Mouse (Mus musculus): ENCODE measurements around the gene Arhgap32. TPM values are rescaled to one million over a fixed set of nuclear protein-coding genes. Genes with fewer than 3 reads are reported as not detected.
A peak's percentile ranks its signal among the peaks of the same experiment; 100 is the strongest.

Gene Arhgap32
- total and polyA plus RNA-seq, 3 experiments: 0.38 to 0.41 TPM; not detected in 1

- in situ Hi-C loops (cut with MboI; ENCODE audit: low pct_ligation_motif_present, low pct_unique_long_range_greater_than_20kb, low sequenced_read_pairs): no loop called here
- TF ChIP-seq MAZ (IDR thresholded peaks at IDR 0.05; ENCODE audit: low read depth, low read length) (no peak), CHD2 (IDR thresholded peaks at IDR 0.05; ENCODE audit: low read length) (no peak), MEF2A (IDR thresholded peaks at IDR 0.05; ENCODE audit: borderline replicate concordance, low read depth, low read length) (no peak), SMC3 (IDR thresholded peaks at IDR 0.05; ENCODE audit: low read depth, low read length) (no peak), MAX (IDR thresholded peaks at IDR 0.05; ENCODE audit: low read length) (no peak), EP300 (IDR thresholded peaks at IDR 0.05; ENCODE audit: low read length) (no peak), TBP (conservative IDR thresholded peaks at IDR 0.05; ENCODE audit: low read depth, low read length) (no peak), USF2 (conservative IDR thresholded peaks at IDR 0.05; ENCODE audit: low read depth, low read length) (no peak), MAFK (IDR thresholded peaks at IDR 0.05; ENCODE audit: insufficient replicate concordance, low read length) (no peak), ZNF384 (IDR thresholded peaks at IDR 0.05; ENCODE audit: low read depth, low read length) (no peak), JUND (conservative IDR thresholded peaks at IDR 0.05; ENCODE audit: low read depth, low read length) (no peak), ELF1 (IDR thresholded peaks at IDR 0.05; ENCODE audit: low read depth, low read length) (no peak), GABPA (IDR thresholded peaks at IDR 0.05; ENCODE audit: insufficient replicate concordance, low read depth, low read length) (no peak), MXI1 (IDR thresholded peaks at IDR 0.05; ENCODE audit: low read depth, low read length) (no peak), E2F4 (IDR thresholded peaks at IDR 0.05; ENCODE audit: insufficient replicate concordance, low read depth, low read length) (no peak), SIN3A (IDR thresholded peaks at IDR 0.05; ENCODE audit: low read length) (no peak)
Observed at GRCm38 (mm10) chr9:32136680-32137295, 20.9 kb downstream of the Arhgap32 start.

GRCm38 (mm10) chr9:32137697-32138426 lies 21.9 kb downstream of the Arhgap32 start:
- H3K36me3 ChIP-seq (replicated peaks in 1 of 2; ENCODE audit: control insufficient read depth in 1 of 2, insufficient read depth in 1 of 2, low read length in 1 of 2): no peaks in the 10 kb centered on the region
- dilution Hi-C loops (cut with MboI; ENCODE audit: extremely low pct_ligation_motif_present, extremely low pct_unique_long_range_greater_than_20kb, low sequenced_read_pairs): no loop called here
- H3K9me3 ChIP-seq (replicated peaks; ENCODE audit: low read length): no peaks in the 10 kb centered on the region
- DNase-seq (ENCODE audit: extremely low read depth): peak; percentile 12
- no peaks in the 10 kb centered on the region for H3K79me2 ChIP-seq (replicated peaks; ENCODE audit: control insufficient read depth, extremely low read depth, insufficient read depth, poor library complexity, severe bottlenecking)
- no peaks in the 10 kb centered on the region for H3K27me3 ChIP-seq (replicated peaks)
- H3K4me2 ChIP-seq (ENCODE audit: insufficient read depth, low read depth, poor library complexity, severe bottlenecking): peak overlapping the region; percentile 29; the same call in 1 of the 2 replicates
- in situ Hi-C loops (cut with MboI; ENCODE audit: low pct_ligation_motif_present, low pct_unique_long_range_greater_than_20kb, low sequenced_read_pairs): no loop called here
- no peak overlapping the region for H3K4me3 ChIP-seq (replicated peaks in 1 of 3; ENCODE audit: low read depth in 2 of 3, low read length in 2 of 3, poor library complexity in 1 of 3)
- TF ChIP-seq ELF1 (IDR thresholded peaks at IDR 0.05; ENCODE audit: low read depth, low read length) (no peak), ZMIZ1 (IDR thresholded peaks at IDR 0.05; ENCODE audit: low read depth, low read length) (no peak), IRF4 (IDR thresholded peaks at IDR 0.05; ENCODE audit: low read depth, low read length) (peak; percentile 48; the same call in 1 of the 2 replicates), BHLHE40 (IDR thresholded peaks at IDR 0.05; ENCODE audit: low read depth, low read length) (peak; percentile 55), MAFK (IDR thresholded peaks at IDR 0.05; ENCODE audit: insufficient replicate concordance, low read length) (peak; percentile 88), ZC3H11A (IDR thresholded peaks at IDR 0.05; ENCODE audit: low read depth, low read length) (no peak), MAZ (IDR thresholded peaks at IDR 0.05; ENCODE audit: low read depth, low read length) (no peak), ZNF384 (IDR thresholded peaks at IDR 0.05; ENCODE audit: low read depth, low read length) (no peak), USF2 (conservative IDR thresholded peaks at IDR 0.05; ENCODE audit: low read depth, low read length) (no peak), MAX (IDR thresholded peaks at IDR 0.05; ENCODE audit: low read length) (peak; percentile 51; the same call in 1 of the 2 replicates), ETS1 (conservative IDR thresholded peaks at IDR 0.05; ENCODE audit: low read depth, low read length) (no peak), CHD1 (IDR thresholded peaks at IDR 0.05; ENCODE audit: low read depth, low read length) (no peak), NELFE (IDR thresholded peaks at IDR 0.05; ENCODE audit: low read depth, low read length) (no peak), JUN (IDR thresholded peaks at IDR 0.05; ENCODE audit: insufficient read depth, low read depth, low read length) (no peak), EP300 (IDR thresholded peaks at IDR 0.05; ENCODE audit: low read length) (no peak), MEF2A (IDR thresholded peaks at IDR 0.05; ENCODE audit: borderline replicate concordance, low read depth, low read length) (0 out of 2 replicates have a peak, but pooled peaks have one; percentile 29), POLR2A (IDR thresholded peaks at IDR 0.05; ENCODE audit: low read depth, low read length) (no peak)
- H3K9ac ChIP-seq (ENCODE audit: insufficient read depth, low read depth): no peak overlapping the region
- peaks cover 2 to 12% of the 10 kb centered on the region in 2 experiments for H3K4me1 ChIP-seq (ENCODE audit: control insufficient read depth in 1 of 2, insufficient read depth in 2 of 2)
- no peak overlapping the region for H3K27ac ChIP-seq (ENCODE audit: insufficient read depth, low read depth)

More at GRCm38 (mm10) chr9:32136680-32137295, 20.9 kb downstream of the Arhgap32 start:
- Histone ChIP-seq H3K79me2 (replicated peaks; ENCODE audit: control insufficient read depth, extremely low read depth, insufficient read depth, poor library complexity, severe bottlenecking) (no peaks in the 10 kb centered on the region), H3K27me3 (replicated peaks) (no peaks in the 10 kb centered on the region), H3K9me3 (replicated peaks; ENCODE audit: low read length) (no peaks in the 10 kb centered on the region), H3K9ac (ENCODE audit: insufficient read depth, low read depth) (no peak overlapping the region), H3K4me1 (ENCODE audit: control insufficient read depth in 1 of 2, insufficient read depth in 2 of 2) (peaks cover 2 to 12% of the 10 kb centered on the region in 2 experiments), H3K4me3 (replicated peaks in 1 of 3; ENCODE audit: low read depth in 2 of 3, low read length in 2 of 3, poor library complexity in 1 of 3) (no peak overlapping the region), H3K4me2 (ENCODE audit: insufficient read depth, low read depth, poor library complexity, severe bottlenecking) (no peak overlapping the region), H3K36me3 (replicated peaks in 1 of 2; ENCODE audit: control insufficient read depth in 1 of 2, insufficient read depth in 1 of 2, low read length in 1 of 2) (no peaks in the 10 kb centered on the region), H3K27ac (ENCODE audit: insufficient read depth, low read depth) (no peak overlapping the region)
- dilution Hi-C loops (cut with MboI; ENCODE audit: extremely low pct_ligation_motif_present, extremely low pct_unique_long_range_greater_than_20kb, low sequenced_read_pairs): no loop called here
- DNase-seq (ENCODE audit: extremely low read depth): no peak

All from CH12.LX (cell line).